8 mouse cellular contexts compared by ENCODE assay signal in genomic region chr8:83955958-83956218, GRCm38 (mm10). TPM values are rescaled to one million over a fixed set of nuclear protein-coding genes. Genes with fewer than 3 reads are reported as not detected.
DNase-seq lines count a peak whose midpoint lies in the region; ATAC-seq and TF ChIP-seq lines count a peak whose summit lies in the region.

No protein-coding gene starts in this region.

- no peak for TF ChIP-seq CTCF in kidney, adult 2 months (conservative IDR thresholded peaks at IDR 0.05; ENCODE audit: insufficient read depth, insufficient read length, low read depth, low read length)
- TF ChIP-seq CTCF in bone marrow macrophage, adult 2 months (IDR thresholded peaks at IDR 0.05; ENCODE audit: low read depth, low read length) = no peak

- H3K4me3 ChIP-seq in kidney, adult 2 months (ENCODE audit: insufficient read depth, low read depth, low read length) = peak overlapping the region; percentile 48
- H3K4me3 ChIP-seq in bone marrow macrophage, adult 2 months (ENCODE audit: insufficient read depth, low read length) = peak overlapping the region; percentile 77
- H3K4me3 ChIP-seq in hindbrain, embryonic 13.5 days = peak overlapping the region; percentile 58
- peak overlapping the region; percentile 61 for H3K4me3 ChIP-seq in midbrain, embryonic 13.5 days (replicated peaks)

- H3K4me2 ChIP-seq in hindbrain, embryonic 13.5 days = peak overlapping the region; percentile 97
- H3K4me2 ChIP-seq in midbrain, embryonic 13.5 days (replicated peaks) = peak overlapping the region; percentile 93

- no peak for ATAC-seq in hindbrain, embryonic 13.5 days (ENCODE audit: low FRiP score)
- no peak for ATAC-seq in midbrain, embryonic 13.5 days

- H3K9me3 ChIP-seq in hindbrain, embryonic 13.5 days = no peaks in the 10 kb centered on the region
- no peaks in the 10 kb centered on the region for H3K9me3 ChIP-seq in midbrain, embryonic 13.5 days

- 2% methylated on average over 15 of the region's 15 CpGs for WGBS in kidney, adult 2 months
- 2% methylated on average over 15 of the region's 15 CpGs for WGBS in hindbrain, embryonic 13.5 days
- WGBS in midbrain, embryonic 13.5 days = under 1% methylated on average over 15 of the region's 15 CpGs

- no peaks in the 10 kb centered on the region for H3K27me3 ChIP-seq in kidney, adult 2 months (replicated peaks; ENCODE audit: control insufficient read depth, insufficient read depth, low read length)
- H3K27me3 ChIP-seq in hindbrain, embryonic 13.5 days = no peaks in the 10 kb centered on the region
- no peaks in the 10 kb centered on the region for H3K27me3 ChIP-seq in midbrain, embryonic 13.5 days

- no peaks in the 10 kb centered on the region for H3K4me1 ChIP-seq in kidney, adult 2 months (ENCODE audit: control insufficient read depth, insufficient read depth, low read length)
- H3K4me1 ChIP-seq in bone marrow macrophage, adult 2 months (ENCODE audit: control insufficient read depth, insufficient read depth, low read length) = peaks cover 7% of the 10 kb centered on the region
- peaks cover 19% of the 10 kb centered on the region for H3K4me1 ChIP-seq in hindbrain, embryonic 13.5 days (replicated peaks)
- H3K4me1 ChIP-seq in midbrain, embryonic 13.5 days (replicated peaks) = peaks cover 18% of the 10 kb centered on the region

- DNase-seq in kidney, adult 2 months = no peak
- DNase-seq in kidney, postnatal 25 days = no peak
- DNase-seq in layer of hippocampus, adult 11-12 months (ENCODE audit: low spot score) = no peak
- DNase-seq in left cerebral cortex, adult 18-20 months (ENCODE audit: low spot score in 2 of 2) = no peak
- no peak for DNase-seq in gastrocnemius, adult 8-10 months (ENCODE audit: low spot score in 2 of 2)

- no peak overlapping the region for H3K27ac ChIP-seq in kidney, adult 2 months (ENCODE audit: insufficient read depth, low read depth, low read length)
- no peak overlapping the region for H3K27ac ChIP-seq in bone marrow macrophage, adult 2 months (ENCODE audit: insufficient read depth, low read depth, low read length)
- no peak overlapping the region for H3K27ac ChIP-seq in hindbrain, embryonic 13.5 days
- no peak overlapping the region for H3K27ac ChIP-seq in midbrain, embryonic 13.5 days

- TF ChIP-seq POLR2A in kidney, adult 2 months (IDR thresholded peaks at IDR 0.05; ENCODE audit: low read depth, low read length) = no peak
- no peak for TF ChIP-seq POLR2A in bone marrow macrophage, adult 2 months (IDR thresholded peaks at IDR 0.05; ENCODE audit: borderline replicate concordance, low read depth, low read length)

- no peaks in the 10 kb centered on the region for H3K36me3 ChIP-seq in kidney, adult 2 months (ENCODE audit: control insufficient read depth, insufficient read depth, low read length)
- no peaks in the 10 kb centered on the region for H3K36me3 ChIP-seq in hindbrain, embryonic 13.5 days
- no peaks in the 10 kb centered on the region for H3K36me3 ChIP-seq in midbrain, embryonic 13.5 days

- peak overlapping the region; percentile 66 for H3K9ac ChIP-seq in hindbrain, embryonic 13.5 days
- peak overlapping the region; percentile 59 for H3K9ac ChIP-seq in midbrain, embryonic 13.5 days (replicated peaks)

RNA-seq across cellular contexts. Expression of gene Asf1b, which starts 0.6 kb away (rescaled TPM):
- 2.0 and 3.6 TPM in 2 replicates for polyA plus RNA-seq in kidney, adult 2 months (2012; rRNA removed)
- 41.3 and 42.9 TPM in 2 replicates for polyA plus RNA-seq in bone marrow macrophage, adult 2 months (2012; ENCODE audit: insufficient read depth, insufficient read length, missing spikeins)
- 14.0 and 15.8 TPM in 2 replicates for polyA plus RNA-seq in hindbrain, embryonic 13.5 days (2015; fragmentation: Nextera tagmentation; extraction: Ambion mirVana)
- 25.0 and 25.7 TPM in 2 replicates for polyA plus RNA-seq in midbrain, embryonic 13.5 days (2015; fragmentation: Nextera tagmentation; extraction: Ambion mirVana)
- under 1 TPM; 0.37 to 0.42 TPM for total RNA-seq in left cerebral cortex, adult 18-20 months (2021)
- total RNA-seq in gastrocnemius, adult 8-10 months (2022) = under 1 TPM; 0.31 to 0.56 (median 0.41) TPM

RNA-seq across cellular contexts. Expression of gene Gm10644, which starts 0.9 kb away (rescaled TPM):
- 2.7 and 3.2 TPM in 2 replicates for polyA plus RNA-seq in kidney, adult 2 months (2012; rRNA removed)
- 0.98 and 1.3 TPM in 2 replicates for polyA plus RNA-seq in bone marrow macrophage, adult 2 months (2012; ENCODE audit: insufficient read depth, insufficient read length, missing spikeins)
- polyA plus RNA-seq in hindbrain, embryonic 13.5 days (2015; fragmentation: Nextera tagmentation; extraction: Ambion mirVana) = 0.76 and 0.84 TPM in 2 replicates
- polyA plus RNA-seq in midbrain, embryonic 13.5 days (2015; fragmentation: Nextera tagmentation; extraction: Ambion mirVana) = 0.70 and 0.94 TPM in 2 replicates
- total RNA-seq in left cerebral cortex, adult 18-20 months (2021) = under 1 TPM; 0.53 to 0.66 TPM
- total RNA-seq in gastrocnemius, adult 8-10 months (2022) = under 1 TPM; 0.24 to 0.94 (median 0.58) TPM

RNA-seq across cellular contexts. Expression of gene Prkaca, which starts 16.9 kb away (rescaled TPM):
- polyA plus RNA-seq in kidney, adult 2 months (2012; rRNA removed) = 88.3 and 95.6 TPM in 2 replicates
- 73.1 and 81.8 TPM in 2 replicates for polyA plus RNA-seq in bone marrow macrophage, adult 2 months (2012; ENCODE audit: insufficient read depth, insufficient read length, missing spikeins)
- polyA plus RNA-seq in hindbrain, embryonic 13.5 days (2015; fragmentation: Nextera tagmentation; extraction: Ambion mirVana) = 188 and 191 TPM in 2 replicates
- 177 and 189 TPM in 2 replicates for polyA plus RNA-seq in midbrain, embryonic 13.5 days (2015; fragmentation: Nextera tagmentation; extraction: Ambion mirVana)
- total RNA-seq in left cerebral cortex, adult 18-20 months (2021) = 100 to 1,000 TPM; 259 to 269 TPM
- total RNA-seq in gastrocnemius, adult 8-10 months (2022) = 100 to 1,000 TPM; 144 to 161 (median 159) TPM

RNA-seq across cellular contexts. Expression of gene Samd1, which starts 41.6 kb away (rescaled TPM):
- polyA plus RNA-seq in kidney, adult 2 months (2012; rRNA removed) = 37.2 and 44.5 TPM in 2 replicates
- 70.3 and 82.9 TPM in 2 replicates for polyA plus RNA-seq in bone marrow macrophage, adult 2 months (2012; ENCODE audit: insufficient read depth, insufficient read length, missing spikeins)
- 8.2 and 9.3 TPM in 2 replicates for polyA plus RNA-seq in hindbrain, embryonic 13.5 days (2015; fragmentation: Nextera tagmentation; extraction: Ambion mirVana)
- polyA plus RNA-seq in midbrain, embryonic 13.5 days (2015; fragmentation: Nextera tagmentation; extraction: Ambion mirVana) = 7.7 and 8.7 TPM in 2 replicates
- total RNA-seq in left cerebral cortex, adult 18-20 months (2021) = 10 to 100 TPM; 45.1 to 45.4 TPM
- 10 to 100 TPM; 14.6 to 17.7 (median 16.2) TPM for total RNA-seq in gastrocnemius, adult 8-10 months (2022)

RNA-seq across cellular contexts. Expression of gene 1700067K01Rik, which starts 45.4 kb away (rescaled TPM):
- 5.1 and 7.0 TPM in 2 replicates for polyA plus RNA-seq in kidney, adult 2 months (2012; rRNA removed)
- polyA plus RNA-seq in bone marrow macrophage, adult 2 months (2012; ENCODE audit: insufficient read depth, insufficient read length, missing spikeins) = 0.56 TPM in 1 of 2 replicates, not detected in the other
- 0.65 and 0.71 TPM in 2 replicates for polyA plus RNA-seq in hindbrain, embryonic 13.5 days (2015; fragmentation: Nextera tagmentation; extraction: Ambion mirVana)
- polyA plus RNA-seq in midbrain, embryonic 13.5 days (2015; fragmentation: Nextera tagmentation; extraction: Ambion mirVana) = 0.26 and 0.89 TPM in 2 replicates
- total RNA-seq in left cerebral cortex, adult 18-20 months (2021) = under 1 TPM; 0.42 to 0.53 TPM
- not detected for total RNA-seq in gastrocnemius, adult 8-10 months (2022)
